Mouse (Mus musculus): ENCODE measurements around the gene Psmb2. TPM values are rescaled to one million over a fixed set of nuclear protein-coding genes. Genes with fewer than 3 reads are reported as not detected.

Gene Psmb2
- polyA plus RNA-seq, 1 experiment from 2014 or later: 342 TPM

GRCm38 (mm10) chr4:126706630-126707438 is 29.4 kb downstream of the Psmb2 start:
- H3K9ac ChIP-seq (replicated peaks; ENCODE audit: low read depth): no peak overlapping the region
- H3K27ac ChIP-seq (ENCODE audit: low read length): no peak overlapping the region
- no peak overlapping the region for H3K4me2 ChIP-seq (replicated peaks; ENCODE audit: low read depth, low read length)
- 84% methylated on average over 12 of the region's 12 CpGs for WGBS
- peaks cover 42% of the 10 kb centered on the region for H3K36me3 ChIP-seq (ENCODE audit: insufficient read depth, low read length)
- no peak overlapping the region for H3K4me3 ChIP-seq (ENCODE audit: low read depth, low read length)
- TF ChIP-seq CTCF (IDR thresholded peaks at IDR 0.05): no peak
- TF ChIP-seq EP300 (IDR thresholded peaks at IDR 0.05): no peak
- no peak for ATAC-seq
- H3K9me3 ChIP-seq (ENCODE audit: low read length): no peaks in the 10 kb centered on the region
- no peak for DNase-seq (ENCODE audit: low spot score)
- H3K27me3 ChIP-seq (replicated peaks; ENCODE audit: insufficient read depth, low read length): no peaks in the 10 kb centered on the region
- H3K4me1 ChIP-seq (ENCODE audit: insufficient read depth, low read depth, low read length): no peaks in the 10 kb centered on the region

- H3K36me3 ChIP-seq (ENCODE audit: insufficient read depth, low read length): peaks cover 38% of the 10 kb centered on the region
- no peaks in the 10 kb centered on the region for H3K27me3 ChIP-seq (replicated peaks; ENCODE audit: insufficient read depth, low read length)
Observed at GRCm38 (mm10) chr4:126707439-126707826, 30.0 kb downstream of the Psmb2 start.

DNA sequence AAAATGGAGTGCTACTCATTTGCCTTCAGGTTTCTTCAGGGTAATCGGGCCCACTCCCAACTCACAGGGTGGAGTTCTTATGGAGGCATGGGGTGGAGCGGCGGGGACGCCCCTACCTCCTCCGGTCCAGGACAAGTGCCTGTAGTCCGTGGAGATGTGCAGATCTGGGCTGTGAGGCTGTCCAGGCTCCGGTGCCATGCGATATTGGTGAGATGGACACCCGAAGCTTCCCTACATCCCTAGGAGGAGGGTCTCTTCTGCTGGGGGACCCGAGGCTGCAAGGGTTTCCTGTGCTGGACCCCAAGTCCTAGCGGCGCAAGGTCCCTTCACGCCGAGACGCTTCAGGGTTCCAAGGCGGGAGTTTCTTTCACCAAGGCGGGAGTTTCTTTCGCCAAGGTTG is 54.7 kb downstream of the Psmb2 start:
- 2% methylated on average over 18 of the region's 18 CpGs for WGBS
- Histone ChIP-seq H3K9ac (replicated peaks; ENCODE audit: low read depth) (no peak overlapping the region), H3K36me3 (ENCODE audit: insufficient read depth, low read length) (no peaks in the 10 kb centered on the region), H3K27me3 (replicated peaks; ENCODE audit: insufficient read depth, low read length) (peaks cover 67% of the 10 kb centered on the region), H3K9me3 (ENCODE audit: low read length) (no peaks in the 10 kb centered on the region), H3K4me2 (replicated peaks; ENCODE audit: low read depth, low read length) (no peak overlapping the region; the same call in 1 of the 2 replicates), H3K4me1 (ENCODE audit: insufficient read depth, low read depth, low read length) (peaks cover 5% of the 10 kb centered on the region; the same call in 1 of the 2 replicates), H3K4me3 (ENCODE audit: low read depth, low read length) (no peak overlapping the region), H3K27ac (ENCODE audit: low read length) (no peak overlapping the region)
- DNase-seq (ENCODE audit: low spot score) (no peak), ATAC-seq (no peak)
- TF ChIP-seq EP300 (IDR thresholded peaks at IDR 0.05): no peak
- no peak for TF ChIP-seq CTCF (IDR thresholded peaks at IDR 0.05)

More at GRCm38 (mm10) chr4:126707439-126707826, 30.0 kb downstream of the Psmb2 start:
- Histone ChIP-seq H3K9ac (replicated peaks; ENCODE audit: low read depth) (no peak overlapping the region), H3K4me1 (ENCODE audit: insufficient read depth, low read depth, low read length) (no peaks in the 10 kb centered on the region), H3K9me3 (ENCODE audit: low read length) (no peaks in the 10 kb centered on the region), H3K27ac (ENCODE audit: low read length) (no peak overlapping the region), H3K4me2 (replicated peaks; ENCODE audit: low read depth, low read length) (no peak overlapping the region), H3K4me3 (ENCODE audit: low read depth, low read length) (no peak overlapping the region)
- DNase-seq (ENCODE audit: low spot score) (no peak), ATAC-seq (no peak)
- WGBS: 86% methylated on average over 5 of the region's 5 CpGs
- TF ChIP-seq CTCF (IDR thresholded peaks at IDR 0.05) (no peak), EP300 (IDR thresholded peaks at IDR 0.05) (no peak)

- peaks cover 69% of the 10 kb centered on the region for H3K27me3 ChIP-seq (replicated peaks; ENCODE audit: insufficient read depth, low read length)
- H3K4me1 ChIP-seq (ENCODE audit: insufficient read depth, low read depth, low read length): peaks cover 5% of the 10 kb centered on the region; the same call in 1 of the 2 replicates
- H3K36me3 ChIP-seq (ENCODE audit: insufficient read depth, low read length): no peaks in the 10 kb centered on the region
- no peak overlapping the region for H3K9ac ChIP-seq (replicated peaks; ENCODE audit: low read depth)
- H3K27ac ChIP-seq (ENCODE audit: low read length): no peak overlapping the region
- DNase-seq (ENCODE audit: low spot score) (no peak), ATAC-seq (no peak)
- no peak overlapping the region for H3K4me3 ChIP-seq (ENCODE audit: low read depth, low read length)
- no peak for TF ChIP-seq CTCF (IDR thresholded peaks at IDR 0.05)
- TF ChIP-seq EP300 (IDR thresholded peaks at IDR 0.05): no peak
- WGBS: 5% methylated on average over 26 of the region's 26 CpGs
- no peak overlapping the region; the same call in 1 of the 2 replicates for H3K4me2 ChIP-seq (replicated peaks; ENCODE audit: low read depth, low read length)
- no peaks in the 10 kb centered on the region for H3K9me3 ChIP-seq (ENCODE audit: low read length)
Observed at GRCm38 (mm10) chr4:126732531-126733380, 55.3 kb downstream of the Psmb2 start.

GRCm38 (mm10) chr4:126734001-126734603 is 56.7 kb downstream of the Psmb2 start:
- DNase-seq (ENCODE audit: low spot score) (no peak), ATAC-seq (no peak)
- no peak overlapping the region for H3K9ac ChIP-seq (replicated peaks; ENCODE audit: low read depth)
- no peak overlapping the region for H3K4me3 ChIP-seq (ENCODE audit: low read depth, low read length)
- peaks cover 77% of the 10 kb centered on the region for H3K27me3 ChIP-seq (replicated peaks; ENCODE audit: insufficient read depth, low read length)
- no peak overlapping the region for H3K27ac ChIP-seq (ENCODE audit: low read length)
- H3K36me3 ChIP-seq (ENCODE audit: insufficient read depth, low read length): no peaks in the 10 kb centered on the region
- no peaks in the 10 kb centered on the region for H3K9me3 ChIP-seq (ENCODE audit: low read length)
- no peak overlapping the region for H3K4me2 ChIP-seq (replicated peaks; ENCODE audit: low read depth, low read length)
- TF ChIP-seq EP300 (IDR thresholded peaks at IDR 0.05) (no peak), CTCF (IDR thresholded peaks at IDR 0.05) (no peak)
- peaks cover 5% of the 10 kb centered on the region; the same call in 1 of the 2 replicates for H3K4me1 ChIP-seq (ENCODE audit: insufficient read depth, low read depth, low read length)
- WGBS: 3% methylated on average over 16 of the region's 16 CpGs
